Mouse (Mus musculus): ENCODE results near the gene Slc22a29. TPM values are rescaled to one million over a fixed set of nuclear protein-coding genes. Genes with fewer than 3 reads are reported as not detected.
"Not testable (repeated sequence)": the region's sequence is repeated elsewhere in the genome, so short reads cannot be mapped to it uniquely, and the experiment has no call there.

The Slc22a29 gene
- not detected for total RNA-seq (2022)

DNA sequence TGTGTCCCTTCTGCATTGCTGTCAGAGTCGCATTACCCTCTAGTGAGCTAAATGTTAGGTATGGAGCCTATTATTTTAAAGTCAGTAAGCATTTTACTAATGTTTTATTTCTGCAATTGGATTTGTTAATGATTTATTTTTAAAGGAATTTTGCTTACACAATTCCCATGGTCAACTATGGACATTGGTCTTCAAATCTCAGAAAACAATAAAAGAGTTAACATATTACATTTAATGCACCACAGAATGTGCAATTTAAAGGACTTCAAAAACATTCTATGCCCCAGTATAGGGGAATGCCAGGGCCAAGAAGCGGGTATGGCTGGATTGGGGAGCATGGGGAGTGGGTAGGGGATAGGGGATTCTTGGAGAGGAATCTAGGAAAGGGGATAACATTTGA lies at the start of gene Slc22a29:
TSS of gene Slc22a29 (minus strand) at position 101 of the 400 bp plus-strand sequence.
- DNase-seq (ENCODE audit: low spot score in 2 of 2) = no peak

- DNase-seq (ENCODE audit: low spot score in 2 of 2) = no peak
Measured at GRCm38 (mm10) chr19:8265324-8265723, 46.6 kb upstream of the Slc22a29 start.

DNA sequence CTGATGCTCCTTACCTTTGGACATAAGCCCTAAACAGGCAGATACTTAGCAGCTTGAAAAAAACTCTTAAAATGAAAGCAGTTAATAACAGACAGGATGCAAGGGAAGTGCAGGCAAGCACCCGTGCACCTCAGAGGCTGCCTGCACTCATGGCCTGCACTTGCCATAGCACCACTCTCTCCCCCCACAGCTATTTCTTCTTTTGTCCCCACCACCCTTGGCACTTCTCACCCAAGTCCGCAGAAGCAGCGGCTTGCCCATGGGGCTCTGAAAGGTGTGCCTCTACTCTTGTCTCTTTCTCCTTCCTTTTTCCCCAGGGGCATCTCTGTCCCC lies 34.0 kb upstream of the Slc22a29 start:
- DNase-seq (ENCODE audit: low spot score in 2 of 2) = no peak

GRCm38 (mm10) chr19:8251896-8252704 lies 33.4 kb upstream of the Slc22a29 start:
- DNase-seq (ENCODE audit: low spot score in 2 of 2) = peak; percentile 1 to 5

GRCm38 (mm10) chr19:8228916-8229315 lies 10.2 kb upstream of the Slc22a29 start:
- no peak for DNase-seq (ENCODE audit: low spot score in 2 of 2)

GRCm38 (mm10) chr19:8148787-8149523 lies 69.7 kb downstream of the Slc22a29 start:
- DNase-seq (ENCODE audit: low spot score in 2 of 2) = no peak

- DNase-seq (ENCODE audit: low spot score in 2 of 2) = not testable (repeated sequence)
Measured at GRCm38 (mm10) chr19:8142716-8143115, 76.0 kb downstream of the Slc22a29 start.

DNA sequence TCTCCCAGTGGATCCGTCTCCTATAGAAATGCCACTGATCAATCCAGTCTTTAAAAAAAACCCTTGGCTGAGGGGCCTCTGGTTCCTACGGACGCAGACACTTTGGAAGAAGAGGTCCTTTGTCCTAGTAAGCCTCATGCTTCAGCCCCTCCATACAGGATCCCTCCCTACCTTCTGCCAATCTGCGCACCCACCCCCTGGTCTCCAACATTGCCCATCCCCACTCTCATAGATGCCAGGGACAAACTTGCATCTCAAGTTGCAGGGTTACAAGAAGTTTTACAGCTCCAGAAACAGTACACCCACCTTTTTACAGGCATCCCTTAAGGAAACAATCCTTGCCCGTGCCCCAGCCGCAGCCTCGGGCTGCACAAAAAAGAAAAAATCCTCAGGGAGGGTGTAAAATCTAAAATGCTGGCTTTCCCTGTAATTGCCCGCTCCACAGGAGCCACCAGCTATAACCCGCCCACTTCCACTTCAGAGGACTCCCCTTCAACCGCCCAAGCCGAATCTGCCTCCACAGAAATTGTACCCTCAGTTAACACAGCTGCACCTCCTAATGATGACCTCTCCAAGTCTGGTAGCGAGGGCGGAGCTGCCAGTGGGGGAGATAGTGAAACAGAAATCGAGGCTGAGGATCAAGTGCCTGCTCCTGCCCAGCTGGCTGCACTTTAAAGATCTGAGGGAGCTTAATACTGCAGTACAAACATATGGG lies 84.4 kb downstream of the Slc22a29 start:
- not testable (repeated sequence) for DNase-seq (ENCODE audit: low spot score in 2 of 2)

GRCm38 (mm10) chr19:8131881-8132280 lies 86.8 kb downstream of the Slc22a29 start, which contains the start of gene Slc22a28:
Gene Slc22a28, minus strand, starts transcription at chr19:8131982.
- DNase-seq (ENCODE audit: low spot score in 2 of 2) = not testable (repeated sequence)

Other genes starting within 250 kb of the Slc22a29 start
- not detected for gene Slc22a28, start 86.9 kb downstream of the Slc22a29 start, total RNA-seq (2022)
- gene Slc22a30, start 186.2 kb upstream of the Slc22a29 start, total RNA-seq (2022) = not detected

Measured in left cerebral cortex, adult 8-10 months (tissue).